9 mouse cellular contexts compared by ENCODE assay signal in genomic region chr11:45174811-45175798, GRCm38 (mm10).
DNase-seq lines count a peak whose midpoint lies in the region; ATAC-seq lines count a peak whose summit lies in the region.
"Had no signal": no experiment of that assay in that cellular context is flagged by ENCODE, and none has a peak within 500 bp of the region (broad histone marks: within the 10 kb centered on the region; RNA-seq: fewer than 3 reads in every experiment).

No protein-coding gene starts in this region.

- H3K27ac ChIP-seq in heart, embryonic 10.5 days = no peak overlapping the region
- peak overlapping the region; percentile 94 for H3K27ac ChIP-seq in brown adipose tissue, adult 24 weeks (replicated peaks; ENCODE audit: low read depth, low read length)

- 79% methylated on average over 10 of the region's 10 CpGs for WGBS in heart, embryonic 10.5 days

- peak; percentile 63 to 81 for DNase-seq in heart, adult 18-20 months
- DNase-seq in heart, embryonic 10.5 days (ENCODE audit: low spot score) = no peak
- peak; percentile 61 for DNase-seq in kidney, adult 9 months
- peak; percentile 36 for DNase-seq in lung, postnatal 10 days
- no peak for DNase-seq in testis, postnatal 10 days (ENCODE audit: low spot score)
- no peak for DNase-seq in T-cell, adult 2 months (ENCODE audit: low spot score)

- H3K4me1 ChIP-seq in heart, embryonic 10.5 days = no peaks in the 10 kb centered on the region
- peaks cover 3% of the 10 kb centered on the region; the same call in 1 of the 2 replicates for H3K4me1 ChIP-seq in brown adipose tissue, adult 24 weeks (ENCODE audit: control insufficient read depth, insufficient read depth, insufficient read length, low read length)

- ATAC-seq in megakaryocyte progenitor cell, adult 5-6 weeks (replicated peaks; ENCODE audit: poor library complexity) = no peak
- ATAC-seq: intestine, embryonic 16.5 days had no signal

- no peak overlapping the region for H3K4me3 ChIP-seq in heart, embryonic 10.5 days
- H3K4me3 ChIP-seq in brown adipose tissue, adult 24 weeks (ENCODE audit: insufficient read depth, low read depth, low read length) = no peak overlapping the region

- H3K9me3 ChIP-seq in heart, embryonic 10.5 days = no peaks in the 10 kb centered on the region

- no peaks in the 10 kb centered on the region for H3K27me3 ChIP-seq in heart, embryonic 10.5 days (ENCODE audit: insufficient read depth, poor library complexity, severe bottlenecking)

- no peaks in the 10 kb centered on the region for H3K36me3 ChIP-seq in heart, embryonic 10.5 days

Comparison
In these comparisons a context has a peak if more than half of its experiments do, and no peak if none do; other contexts are left out.
1. DNase-seq: peak in heart, adult 18-20 months (2 of 2), kidney, adult 9 months (single experiment) and lung, postnatal 10 days (single experiment); none in heart, embryonic 10.5 days (single experiment), testis, postnatal 10 days (single experiment) and T-cell, adult 2 months (single experiment).